Mouse (Mus musculus): ENCODE data around the gene Fam213b. TPM values are rescaled to one million over a fixed set of nuclear protein-coding genes. Genes with fewer than 3 reads are reported as not detected.

Fam213b gene
- polyA plus RNA-seq, 1 experiment from 2014 or later: 44.0 TPM

DNA sequence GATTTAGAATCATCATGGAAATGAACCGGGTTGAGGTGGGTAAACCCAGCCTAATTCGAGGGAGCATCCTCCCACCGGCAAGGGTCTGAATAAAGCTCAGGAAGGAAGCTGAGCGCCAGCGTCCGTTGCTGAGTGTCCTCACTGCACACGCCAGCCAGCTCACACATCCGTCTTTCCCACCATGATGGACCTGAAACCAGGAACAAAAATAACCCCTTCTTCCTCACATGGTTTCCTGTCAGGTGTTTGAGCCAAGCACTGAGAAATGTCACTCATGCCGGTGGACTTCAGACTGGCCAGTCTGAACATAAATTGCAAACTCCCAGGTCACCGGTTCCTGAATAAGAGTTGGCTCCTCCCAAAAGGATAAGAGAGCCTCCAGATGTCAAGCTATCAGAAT is 16.4 kb upstream of the Fam213b start:
- Histone ChIP-seq H3K4me1 (replicated peaks) (no peaks in the 10 kb centered on the region), H3K9ac (no peak overlapping the region), H3K27ac (replicated peaks) (no peak overlapping the region), H3K36me3 (no peaks in the 10 kb centered on the region), H3K4me3 (no peak overlapping the region), H3K27me3 (no peaks in the 10 kb centered on the region), H3K9me3 (no peaks in the 10 kb centered on the region), H3K4me2 (no peak overlapping the region)
- no peak for ATAC-seq (ENCODE audit: low read depth)
- 86% methylated on average over 10 of the region's 10 CpGs for WGBS

- H3K4me1 ChIP-seq (replicated peaks): no peaks in the 10 kb centered on the region
- no peak overlapping the region for H3K27ac ChIP-seq (replicated peaks)
- H3K9me3 ChIP-seq: no peaks in the 10 kb centered on the region
- WGBS: 82% methylated on average over 3 of the region's 3 CpGs
- H3K9ac ChIP-seq: no peak overlapping the region
- no peak overlapping the region for H3K4me3 ChIP-seq
- H3K36me3 ChIP-seq: no peaks in the 10 kb centered on the region
- H3K27me3 ChIP-seq: no peaks in the 10 kb centered on the region
- ATAC-seq (ENCODE audit: low read depth): no peak
- H3K4me2 ChIP-seq: no peak overlapping the region
Measured at GRCm38 (mm10) chr4:154914707-154915106, 15.8 kb upstream of the Fam213b start.

- Histone ChIP-seq H3K36me3 (no peaks in the 10 kb centered on the region), H3K4me2 (no peak overlapping the region), H3K27ac (replicated peaks) (no peak overlapping the region), H3K9ac (no peak overlapping the region), H3K9me3 (no peaks in the 10 kb centered on the region), H3K4me1 (replicated peaks) (no peaks in the 10 kb centered on the region), H3K4me3 (no peak overlapping the region), H3K27me3 (no peaks in the 10 kb centered on the region)
- no peak for ATAC-seq (ENCODE audit: low read depth)
- WGBS: 90% methylated on average over 4 of the region's 4 CpGs
Measured at GRCm38 (mm10) chr4:154914252-154914651, 15.3 kb upstream of the Fam213b start.

DNA sequence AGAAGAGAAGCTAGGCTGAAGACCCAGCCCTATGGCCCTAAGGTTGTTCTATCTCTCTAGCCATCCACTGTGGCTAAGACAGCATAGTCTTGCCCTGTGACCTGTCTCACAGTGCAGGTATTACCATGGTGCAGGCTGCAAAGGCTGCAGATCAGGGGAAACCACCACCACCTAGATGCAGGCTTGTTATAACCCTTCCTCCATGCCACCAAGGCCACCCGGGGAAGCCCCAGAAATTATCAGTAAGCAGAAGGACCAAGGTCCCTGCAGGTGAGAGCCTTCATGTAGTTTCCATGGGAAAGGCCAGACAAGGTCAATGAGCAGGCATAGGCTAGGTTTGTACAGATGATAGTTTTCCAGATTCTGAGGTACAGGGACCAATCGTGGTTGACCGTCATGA is 14.9 kb upstream of the Fam213b start:
- Histone ChIP-seq H3K4me3 (no peak overlapping the region), H3K27ac (replicated peaks) (no peak overlapping the region), H3K27me3 (no peaks in the 10 kb centered on the region), H3K36me3 (no peaks in the 10 kb centered on the region), H3K4me1 (replicated peaks) (no peaks in the 10 kb centered on the region), H3K4me2 (no peak overlapping the region), H3K9me3 (no peaks in the 10 kb centered on the region), H3K9ac (no peak overlapping the region)
- 94% methylated on average over 3 of the region's 3 CpGs for WGBS
- no peak for ATAC-seq (ENCODE audit: low read depth)

GRCm38 (mm10) chr4:154911644-154912043 is 12.7 kb upstream of the Fam213b start:
- H3K27me3 ChIP-seq: no peaks in the 10 kb centered on the region
- no peak for ATAC-seq (ENCODE audit: low read depth)
- no peaks in the 10 kb centered on the region for H3K9me3 ChIP-seq
- H3K4me3 ChIP-seq: no peak overlapping the region
- H3K36me3 ChIP-seq: no peaks in the 10 kb centered on the region
- WGBS: 80% methylated on average over 2 of the region's 2 CpGs
- H3K4me1 ChIP-seq (replicated peaks): no peaks in the 10 kb centered on the region
- no peak overlapping the region for H3K27ac ChIP-seq (replicated peaks)
- no peak overlapping the region for H3K9ac ChIP-seq
- H3K4me2 ChIP-seq: no peak overlapping the region

- Histone ChIP-seq H3K27me3 (no peaks in the 10 kb centered on the region), H3K9me3 (no peaks in the 10 kb centered on the region), H3K36me3 (no peaks in the 10 kb centered on the region), H3K4me2 (no peak overlapping the region), H3K4me3 (no peak overlapping the region), H3K4me1 (replicated peaks) (no peaks in the 10 kb centered on the region), H3K27ac (replicated peaks) (no peak overlapping the region), H3K9ac (no peak overlapping the region)
- no peak for ATAC-seq (ENCODE audit: low read depth)
- WGBS: 28% methylated on average over 15 of the region's 15 CpGs
Measured at GRCm38 (mm10) chr4:154910606-154911522, 11.9 kb upstream of the Fam213b start.

- WGBS: 87% methylated on average over 5 of the region's 5 CpGs
Measured at GRCm38 (mm10) chr4:154908490-154908889, 9.6 kb upstream of the Fam213b start.

GRCm38 (mm10) chr4:154907833-154908232 is 8.9 kb upstream of the Fam213b start:
- no peaks in the 10 kb centered on the region for H3K36me3 ChIP-seq
- H3K27me3 ChIP-seq: peaks cover 3% of the 10 kb centered on the region; the same call in 1 of the 2 replicates
- H3K9ac ChIP-seq: no peak overlapping the region
- 52% methylated on average over 17 of the region's 17 CpGs for WGBS
- ATAC-seq (ENCODE audit: low read depth): peak; percentile 70
- no peak overlapping the region for H3K4me2 ChIP-seq
- no peak overlapping the region for H3K4me3 ChIP-seq
- peaks cover 12% of the 10 kb centered on the region; the same call in 1 of the 2 replicates for H3K4me1 ChIP-seq (replicated peaks)
- H3K9me3 ChIP-seq: no peaks in the 10 kb centered on the region
- no peak overlapping the region for H3K27ac ChIP-seq (replicated peaks)

More at GRCm38 (mm10) chr4:154908490-154908889, 9.6 kb upstream of the Fam213b start:
- peaks cover 12% of the 10 kb centered on the region; the same call in 1 of the 2 replicates for H3K4me1 ChIP-seq (replicated peaks)
- H3K9ac ChIP-seq: no peak overlapping the region
- H3K27ac ChIP-seq (replicated peaks): no peak overlapping the region
- H3K4me2 ChIP-seq: no peak overlapping the region
- no peaks in the 10 kb centered on the region for H3K9me3 ChIP-seq
- no peak for ATAC-seq (ENCODE audit: low read depth)
- H3K27me3 ChIP-seq: peaks cover 3% of the 10 kb centered on the region; the same call in 1 of the 2 replicates
- no peak overlapping the region for H3K4me3 ChIP-seq
- H3K36me3 ChIP-seq: no peaks in the 10 kb centered on the region

DNA sequence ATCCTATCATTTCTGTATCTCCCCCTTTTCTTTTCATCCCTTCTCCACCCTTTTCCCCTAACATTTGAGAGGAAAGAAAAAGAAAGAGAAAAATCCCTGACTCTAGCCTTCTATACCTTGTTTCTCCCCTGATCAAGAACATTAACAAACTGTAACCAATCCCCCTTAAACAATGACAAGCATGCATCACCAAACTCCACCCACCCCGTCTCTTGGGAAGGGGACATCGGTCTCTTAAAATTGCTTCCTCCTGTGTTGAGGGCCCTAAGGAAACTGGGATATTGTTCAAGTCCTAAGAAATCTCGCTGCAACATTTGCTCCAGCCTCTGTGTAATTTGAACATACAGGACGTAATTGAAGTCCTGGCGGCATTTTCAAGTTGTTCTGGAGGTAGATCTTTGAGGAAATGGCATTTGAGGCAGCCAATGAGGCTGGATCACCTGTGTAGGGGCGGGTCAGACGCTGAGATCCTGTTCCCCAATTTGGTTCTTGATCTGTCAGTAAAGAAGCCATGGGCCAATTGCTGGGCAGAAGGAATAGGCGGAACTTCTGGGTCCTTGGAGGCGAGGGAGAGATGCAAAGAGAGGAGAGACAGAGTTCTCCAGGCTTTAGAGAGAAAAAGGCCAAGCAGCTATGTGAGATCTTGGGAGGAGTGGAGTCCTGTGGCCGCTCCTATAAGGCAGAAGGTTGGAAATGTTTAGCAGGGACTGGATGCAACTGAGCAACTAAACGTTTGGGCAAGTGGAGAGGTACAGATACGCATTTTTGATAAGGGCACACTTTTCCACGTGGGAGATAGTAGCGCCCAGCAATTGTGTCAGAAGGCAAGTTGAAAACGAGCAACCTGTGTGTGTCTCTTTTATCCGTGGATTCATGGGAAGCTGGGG is 5.5 kb upstream of the Fam213b start:
- peak overlapping the region; percentile 61 for H3K4me2 ChIP-seq
- ATAC-seq (ENCODE audit: low read depth): peak; percentile 89
- no peaks in the 10 kb centered on the region for H3K36me3 ChIP-seq
- peaks cover 3% of the 10 kb centered on the region; the same call in 1 of the 2 replicates for H3K27me3 ChIP-seq
- H3K9ac ChIP-seq: peak overlapping the region; percentile 56
- no peak overlapping the region for H3K27ac ChIP-seq (replicated peaks)
- H3K9me3 ChIP-seq: no peaks in the 10 kb centered on the region
- 4% methylated on average over 16 of the region's 16 CpGs for WGBS
- peaks cover 12% of the 10 kb centered on the region; the same call in 1 of the 2 replicates for H3K4me1 ChIP-seq (replicated peaks)
- H3K4me3 ChIP-seq: peak overlapping the region; percentile 32

DNA sequence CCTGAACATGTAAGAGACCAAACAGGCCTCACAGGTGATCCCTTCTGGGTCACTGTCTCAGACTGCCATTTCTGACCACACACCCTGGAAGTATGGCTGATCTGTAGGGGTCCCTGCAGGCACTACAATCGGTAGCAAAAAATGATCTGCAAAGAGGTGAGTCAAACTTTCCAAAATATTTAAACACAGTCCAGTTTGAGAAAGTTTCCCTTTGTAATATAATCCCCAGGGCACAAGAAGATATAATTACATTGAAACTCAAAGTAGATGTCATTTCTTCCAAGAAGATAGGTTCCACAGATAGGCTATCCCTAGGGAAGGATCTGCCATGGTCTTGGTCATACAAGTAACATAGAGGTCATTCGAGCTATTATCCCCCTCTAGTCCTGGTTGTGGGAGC is 3.4 kb upstream of the Fam213b start:
- Histone ChIP-seq H3K27me3 (peaks cover 3% of the 10 kb centered on the region; the same call in 1 of the 2 replicates), H3K4me3 (no peak overlapping the region), H3K4me1 (replicated peaks) (peaks cover 26% of the 10 kb centered on the region), H3K9me3 (no peaks in the 10 kb centered on the region), H3K36me3 (no peaks in the 10 kb centered on the region), H3K4me2 (no peak overlapping the region), H3K9ac (no peak overlapping the region), H3K27ac (replicated peaks) (no peak overlapping the region)
- no peak for ATAC-seq (ENCODE audit: low read depth)
- 89% methylated on average over 2 of the region's 2 CpGs for WGBS

DNA sequence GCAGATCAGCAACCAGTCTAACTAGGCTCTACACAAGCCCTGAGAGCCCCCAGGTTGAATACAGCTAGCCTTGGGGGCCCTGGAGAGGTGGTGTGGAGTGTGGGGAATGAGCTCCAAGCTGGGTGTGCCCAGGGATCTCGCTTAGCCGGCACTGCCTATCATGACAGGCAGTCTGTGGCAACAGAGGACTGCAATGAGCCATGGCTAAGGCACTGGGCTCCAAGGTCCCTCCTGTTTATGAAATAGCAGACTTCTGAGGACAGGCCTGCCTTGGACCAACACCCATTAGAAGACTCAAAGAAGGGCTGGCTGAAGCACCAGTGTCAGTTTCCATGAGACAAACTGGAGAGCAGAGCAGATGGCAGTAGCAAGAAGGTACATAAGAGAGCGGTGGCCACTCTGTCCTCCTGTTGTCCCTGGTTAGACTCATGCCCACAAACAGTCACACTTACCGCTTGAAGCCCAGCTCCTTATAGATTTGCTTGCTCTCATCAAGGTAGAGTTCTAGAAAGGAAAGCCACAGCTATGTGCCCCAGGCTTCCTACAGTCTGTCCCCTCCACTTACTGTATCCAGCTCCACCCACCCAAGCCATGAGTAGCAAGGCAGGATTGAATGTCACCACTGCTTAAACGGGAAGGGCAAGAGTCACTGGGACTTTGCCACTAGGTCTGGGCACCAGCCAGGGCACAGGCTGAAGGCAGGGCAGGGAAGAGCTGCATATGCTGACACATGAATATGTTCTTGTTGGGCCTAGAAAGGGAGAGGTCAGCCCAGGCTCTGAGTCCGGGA is 1.1 kb downstream of the Fam213b start:
- H3K36me3 ChIP-seq: no peaks in the 10 kb centered on the region
- peak overlapping the region; percentile 55 for H3K4me3 ChIP-seq
- H3K27ac ChIP-seq (replicated peaks): peak overlapping the region; percentile 68; the same call in 1 of the 2 replicates
- H3K4me2 ChIP-seq: peak overlapping the region; percentile 86
- H3K4me1 ChIP-seq (replicated peaks): peaks cover 26% of the 10 kb centered on the region
- H3K9me3 ChIP-seq: no peaks in the 10 kb centered on the region
- H3K27me3 ChIP-seq: no peaks in the 10 kb centered on the region
- ATAC-seq (ENCODE audit: low read depth): 0 out of 2 replicates have a peak, but pooled peaks have one; percentile 5
- WGBS: 64% methylated on average over 6 of the region's 6 CpGs
- peak overlapping the region; percentile 79 for H3K9ac ChIP-seq

Data from neural tube, embryonic 13.5 days (tissue).